Mouse (Mus musculus) adrenal gland, adult (tissue): ENCODE measurements around the gene Lpp.

Experiments
- DNase-seq, 2 experiments: peaks; one replicate each; pipeline ENCODE4 v3.0.0; 2022 to 2023; ENCODE audit warnings: low spot score in 1 of 2; ENCODE audit not compliant: inconsistent age in 2 of 2

Gene Lpp

DNA sequence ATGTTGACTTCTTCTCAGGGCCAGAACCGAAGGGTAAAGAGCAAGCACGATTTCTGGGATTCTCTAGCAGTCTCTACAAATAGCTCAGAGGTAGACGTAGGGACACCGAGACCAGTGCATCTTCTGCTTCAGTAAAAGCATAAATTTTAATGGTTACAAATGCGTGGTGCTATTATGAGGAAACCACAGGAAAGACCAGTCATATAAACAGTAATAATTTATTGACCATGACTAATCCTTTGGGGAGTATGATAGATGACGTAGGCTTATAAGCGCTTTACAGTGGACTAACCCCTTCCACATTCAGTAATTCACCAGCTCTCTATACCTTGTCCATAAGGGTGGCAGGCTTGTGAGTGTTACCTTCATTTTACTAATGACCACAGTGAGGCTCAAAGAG lies 103.3 kb downstream of the Lpp start:
- no peak for DNase-seq

GRCm38 (mm10) chr16:24497413-24497812 lies 104.1 kb downstream of the Lpp start:
- peak in 1 of 2 experiments; percentile 80 for DNase-seq

GRCm38 (mm10) chr16:24498103-24498659 lies 104.9 kb downstream of the Lpp start:
- DNase-seq = no peak

DNA sequence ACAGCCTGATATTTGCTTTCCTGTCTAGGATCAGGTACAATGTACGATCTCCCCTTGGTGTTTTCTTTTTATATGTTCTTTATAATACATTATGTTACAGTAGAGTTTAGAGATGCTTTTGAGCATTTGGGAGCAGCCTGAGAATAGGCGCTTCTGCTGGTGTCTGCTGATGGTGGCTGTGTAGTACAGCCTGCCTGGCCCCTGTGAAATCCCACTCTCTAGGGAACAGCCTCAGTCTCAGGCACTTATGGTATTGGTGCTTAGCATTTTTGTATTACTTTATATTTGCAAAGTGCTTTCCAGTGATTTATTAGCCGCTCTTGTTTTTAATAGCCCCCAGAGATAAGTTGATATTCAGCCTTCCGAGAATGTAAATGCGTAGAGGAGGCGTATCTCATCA lies 107.9 kb downstream of the Lpp start:
- no peak for DNase-seq

- no peak for DNase-seq
Observed at GRCm38 (mm10) chr16:24501628-24502294, 108.5 kb downstream of the Lpp start.

DNA sequence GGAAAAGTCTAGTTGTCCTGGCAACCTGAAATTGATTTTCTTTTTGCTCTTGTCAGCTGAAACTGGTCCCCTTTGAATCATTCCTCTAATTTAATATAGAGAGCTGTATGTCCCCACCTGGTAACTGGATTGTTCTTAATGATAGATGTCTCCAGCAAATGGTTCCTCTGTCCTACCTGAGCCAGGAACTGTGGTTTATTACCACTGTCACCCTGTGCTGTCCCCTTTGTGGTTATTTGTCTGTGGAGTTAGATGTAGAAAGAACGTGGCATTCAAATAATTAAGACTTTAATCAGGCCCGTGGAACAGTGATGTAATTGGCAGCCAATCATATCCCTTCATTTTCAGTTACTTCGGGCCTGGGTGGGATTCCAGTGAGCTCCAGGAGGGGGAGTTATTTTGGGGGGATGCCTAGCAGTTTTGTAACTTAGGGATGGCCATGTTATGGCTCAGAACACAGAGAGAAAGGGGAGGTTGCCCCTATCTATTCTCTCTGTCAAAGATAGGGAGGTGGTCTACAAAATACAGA lies 109.1 kb downstream of the Lpp start:
- DNase-seq = no peak

GRCm38 (mm10) chr16:24504838-24505605 lies 111.7 kb downstream of the Lpp start:
- DNase-seq = peak in 1 of 2 experiments; percentile 88

- peak in 1 of 2 experiments; percentile 75 for DNase-seq
Observed at GRCm38 (mm10) chr16:24506237-24506636, 112.9 kb downstream of the Lpp start.

GRCm38 (mm10) chr16:24506740-24507139 lies 113.4 kb downstream of the Lpp start:
- peak; percentile 62 to 88 for DNase-seq

DNA sequence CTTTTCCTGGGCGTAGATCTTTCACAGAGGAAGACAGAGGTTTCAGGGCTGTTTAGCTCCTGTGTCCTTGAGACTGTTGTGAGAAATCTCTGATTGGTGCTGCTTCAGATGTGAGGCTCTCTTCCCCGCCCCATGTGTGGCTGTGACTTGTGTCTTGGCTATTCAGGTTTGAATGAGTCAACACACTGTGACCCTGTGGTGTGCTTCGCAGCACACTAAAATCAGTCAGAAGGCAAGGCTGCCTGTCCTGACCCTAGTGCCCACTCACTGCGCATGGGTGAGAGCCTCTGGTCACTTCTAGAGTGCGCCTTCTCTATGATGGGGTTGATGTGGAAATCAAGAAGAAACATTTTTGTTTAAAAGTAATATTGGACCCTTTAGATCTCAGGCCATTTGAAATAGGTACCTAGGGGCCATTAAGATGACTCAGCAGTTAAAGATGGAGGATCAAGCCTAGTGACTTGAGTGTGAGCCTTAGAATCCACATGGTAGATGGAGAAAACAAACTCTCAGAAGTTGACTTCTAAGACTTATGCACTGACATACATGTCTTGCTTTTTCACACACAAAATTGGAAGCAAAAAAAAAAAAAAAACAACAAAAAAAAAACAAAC lies 114.7 kb downstream of the Lpp start:
- DNase-seq = peak; percentile 84 to 92

GRCm38 (mm10) chr16:24509100-24509812 lies 115.9 kb downstream of the Lpp start:
- DNase-seq = peak in 1 of 2 experiments; percentile 61

DNA sequence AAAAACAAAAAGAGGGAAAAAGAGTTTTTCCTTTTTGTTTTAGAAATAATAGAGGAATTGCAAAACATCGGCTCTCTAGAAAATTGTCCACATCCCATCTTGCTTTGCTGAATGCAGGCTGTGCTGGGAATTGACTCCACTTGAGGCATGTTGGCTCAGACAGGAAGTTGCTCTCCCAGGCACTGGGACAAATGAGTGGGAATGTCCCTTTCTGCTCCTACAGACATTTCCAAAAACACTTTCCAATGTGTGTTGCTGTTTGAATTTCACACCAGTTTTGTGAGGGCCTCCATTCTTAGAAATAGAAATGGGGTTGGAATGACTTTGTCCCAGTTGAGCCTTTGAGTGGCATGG lies 116.5 kb downstream of the Lpp start:
- DNase-seq = no peak

- no peak for DNase-seq
Observed at GRCm38 (mm10) chr16:24513228-24513627, 119.9 kb downstream of the Lpp start.

DNA sequence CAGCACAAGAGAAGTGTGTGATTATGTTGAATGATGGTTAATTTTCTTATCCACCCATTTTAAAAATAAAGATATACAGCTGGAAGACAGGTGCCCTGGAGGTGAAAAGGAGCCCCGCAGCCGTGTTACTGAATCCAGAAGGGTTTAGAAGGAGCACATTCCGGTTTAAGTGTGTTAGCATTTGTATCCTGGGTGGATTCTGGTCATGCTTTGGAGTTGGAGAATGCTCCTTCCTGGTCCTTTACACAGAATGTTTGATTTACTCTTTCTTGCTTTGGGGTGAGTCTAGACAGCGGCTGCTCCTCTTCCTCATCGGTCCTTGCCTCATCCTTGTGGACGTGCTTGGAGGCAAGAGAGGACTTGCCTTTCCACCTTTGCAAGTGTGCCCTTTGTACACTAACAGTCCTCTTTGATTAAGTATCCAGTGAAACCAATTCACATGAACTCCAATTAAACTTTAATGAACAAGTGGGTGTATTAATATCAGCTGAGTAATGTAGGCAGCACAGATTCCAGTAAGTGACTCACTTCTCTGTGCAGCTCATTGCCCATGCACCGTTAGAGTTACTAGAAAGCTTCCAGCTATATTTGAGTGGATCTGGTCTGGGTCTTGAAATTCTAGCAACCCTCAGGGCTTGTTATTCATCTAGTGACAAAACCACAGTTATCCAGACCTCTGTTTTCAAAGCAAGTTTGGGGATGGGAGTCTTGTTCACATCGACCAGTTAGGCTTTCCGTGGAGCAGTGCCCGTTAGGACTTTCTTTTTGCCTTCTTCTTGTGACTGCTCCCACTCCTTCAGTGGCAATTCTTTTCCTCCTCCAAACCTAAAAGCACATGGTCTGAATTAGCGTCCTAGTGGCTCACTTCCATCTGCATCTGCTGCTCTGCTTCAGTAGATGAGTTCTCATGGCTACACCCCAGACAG lies 121.8 kb downstream of the Lpp start:
- peak in 1 of 2 experiments; percentile 68 for DNase-seq

- DNase-seq = peak; percentile 48 to 87
Observed at GRCm38 (mm10) chr16:24516993-24517392, 123.7 kb downstream of the Lpp start.

- peak in 1 of 2 experiments; percentile 83 for DNase-seq
Observed at GRCm38 (mm10) chr16:24517501-24518042, 124.3 kb downstream of the Lpp start.

DNA sequence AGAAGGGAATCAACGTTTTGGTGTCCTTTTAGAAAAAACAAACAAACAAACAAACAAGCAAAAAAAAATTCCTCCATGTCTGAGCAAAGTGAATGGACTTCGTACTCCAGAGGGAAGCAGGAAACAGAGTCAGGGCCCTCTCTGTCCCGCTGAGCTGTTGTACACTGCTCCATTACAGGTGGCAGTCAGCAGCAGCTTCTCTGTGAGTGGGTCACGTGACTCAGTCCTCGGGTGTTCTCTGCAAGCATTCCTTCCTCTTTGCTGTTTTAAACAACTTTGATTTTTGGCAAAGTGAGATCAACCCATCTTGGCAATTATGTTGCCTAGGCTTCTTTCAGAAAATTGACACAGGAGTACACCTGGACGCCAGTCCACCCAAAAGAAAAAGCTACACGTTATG lies 125.5 kb downstream of the Lpp start:
- no peak for DNase-seq

DNA sequence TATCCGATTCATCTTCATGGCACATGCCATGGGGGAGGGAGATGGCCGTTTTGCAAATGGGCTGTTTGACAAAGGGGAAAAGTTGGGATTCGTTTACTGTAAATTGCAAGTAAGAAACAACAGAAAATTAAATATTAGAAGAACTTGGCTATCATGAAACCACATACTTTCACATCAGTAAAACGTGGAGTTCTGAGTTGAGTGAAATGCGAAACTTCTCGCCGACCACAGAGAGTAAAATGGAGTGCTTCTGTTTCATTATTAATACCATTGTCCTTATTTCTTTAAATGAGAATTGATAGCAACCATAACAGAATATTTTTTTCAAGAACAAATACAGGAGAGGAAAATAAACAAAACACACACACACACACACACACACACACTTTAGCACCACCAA lies 133.9 kb downstream of the Lpp start:
- no peak for DNase-seq

- no peak for DNase-seq
Observed at GRCm38 (mm10) chr16:24531681-24532080, 138.4 kb downstream of the Lpp start.

- no peak for DNase-seq
Observed at GRCm38 (mm10) chr16:24535221-24535620, 141.9 kb downstream of the Lpp start.
